Mouse (Mus musculus) lung, adult 2 months (tissue): ENCODE measurements around the gene Tob1.

Experiments used
- CTCF ChIP-seq: fragments of 200-500 bp; IDR thresholded peaks from 2 replicates; pipeline ENCODE4 v1.5.1; 2011; ENCODE audit warnings: mild to moderate bottlenecking, low read length, control low read depth; ENCODE audit not compliant: insufficient read depth
- POLR2A ChIP-seq: fragments of 200-500 bp; IDR thresholded peaks from 2 replicates; pipeline ENCODE4 v1.6.1; 2011; ENCODE audit warnings: low read depth, mild to moderate bottlenecking, control low read depth, low read length, borderline replicate concordance; ENCODE audit errors: extremely low read depth

GRCm38 (mm10) chr11:94246789-94247061 is 35.5 kb downstream of the Tob1 start:
- no peak for TF ChIP-seq POLR2A
- TF ChIP-seq CTCF, result no peak
